1 mouse cellular context compared by ENCODE assay signal in the genomic region with DNA sequence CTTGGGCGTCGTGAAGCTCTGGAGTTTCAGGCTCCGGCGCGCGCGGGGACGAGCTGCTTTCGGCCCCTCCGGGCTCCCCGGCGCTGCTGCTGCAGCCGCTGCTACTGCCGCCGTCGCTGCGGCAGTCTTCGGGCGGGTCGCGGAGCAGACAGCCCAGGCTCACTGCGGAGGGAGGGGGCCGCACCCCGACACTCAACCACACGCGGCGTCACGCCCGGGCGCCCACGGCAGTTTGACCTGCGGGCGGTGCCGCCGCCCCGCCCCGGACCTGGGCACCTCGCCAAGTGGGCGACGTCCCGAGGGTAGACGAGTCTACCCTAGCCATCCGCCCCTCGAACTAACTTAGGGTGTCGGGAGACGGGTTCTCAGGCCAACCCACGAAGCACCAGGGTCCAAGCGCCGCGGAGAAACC.
TF ChIP-seq lines count a peak whose summit lies in the region.

No protein-coding gene starts in this region.

TF ChIP-seq in CH12.LX, 34 proteins besides CTCF, POLR2A, EP300 and RAD21:
- TF ChIP-seq JUN (IDR thresholded peaks at IDR 0.05; ENCODE audit: insufficient read depth, low read depth, low read length) (no peak), CHD1 (IDR thresholded peaks at IDR 0.05; ENCODE audit: low read depth, low read length) (no peak), PAX5 (IDR thresholded peaks at IDR 0.05; ENCODE audit: low read length) (no peak; the same call in 1 of the 2 replicates), USF1 (IDR thresholded peaks at IDR 0.05; ENCODE audit: low read depth, low read length) (no peak), CHD2 (IDR thresholded peaks at IDR 0.05; ENCODE audit: low read length) (no peak), ZC3H11A (IDR thresholded peaks at IDR 0.05; ENCODE audit: low read depth, low read length) (no peak), SIN3A (IDR thresholded peaks at IDR 0.05; ENCODE audit: low read length) (no peak), HCFC1 (IDR thresholded peaks at IDR 0.05; ENCODE audit: low read depth, low read length) (no peak), ETS1 (conservative IDR thresholded peaks at IDR 0.05; ENCODE audit: low read depth, low read length) (no peak), NELFE (IDR thresholded peaks at IDR 0.05; ENCODE audit: low read depth, low read length) (no peak), ZNF384 (IDR thresholded peaks at IDR 0.05; ENCODE audit: low read depth, low read length) (no peak), RCOR1 (conservative IDR thresholded peaks at IDR 0.05; ENCODE audit: low read depth, low read length) (no peak), NRF1 (IDR thresholded peaks at IDR 0.05; ENCODE audit: low read depth, low read length) (no peak), BHLHE40 (IDR thresholded peaks at IDR 0.05; ENCODE audit: low read depth, low read length) (no peak)
